Mouse (Mus musculus) lung, postnatal 10 days (tissue): ENCODE results near the gene Lrguk.
A peak's percentile ranks its signal among the peaks of the same experiment; 100 is the strongest.

ENCODE experiments used
- DNase-seq: peaks from one replicate; pipeline ENCODE4 v3.0.0; 2021

Lrguk gene

GRCm38 (mm10) chr6:34028933-34029745 lies at the start of gene Lrguk:
Gene Lrguk (plus strand): TSS chr6:34029448.
- peak; percentile 93 for DNase-seq

DNA sequence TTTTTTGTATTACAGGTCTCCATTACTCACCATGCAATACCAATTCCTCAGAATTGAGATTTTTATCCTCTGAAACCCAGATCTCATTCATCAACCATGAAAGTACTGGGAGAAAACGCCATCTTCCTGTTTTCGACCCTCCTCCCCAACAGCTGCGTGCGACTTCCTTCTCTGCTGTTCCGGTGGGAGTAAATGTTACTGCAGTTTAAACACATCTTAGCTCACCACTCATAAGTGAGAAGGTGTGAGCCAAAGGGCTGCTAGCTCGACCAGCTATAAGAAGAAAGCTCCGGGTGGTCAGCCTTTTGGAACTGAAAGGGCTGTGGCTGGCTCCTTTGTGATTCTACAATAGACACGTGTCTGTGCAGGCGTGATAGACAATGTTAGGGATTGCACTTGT lies 46.5 kb upstream of the Lrguk start:
- no peak for DNase-seq

GRCm38 (mm10) chr6:33987132-33987531 lies 42.1 kb upstream of the Lrguk start:
- no peak for DNase-seq

DNA sequence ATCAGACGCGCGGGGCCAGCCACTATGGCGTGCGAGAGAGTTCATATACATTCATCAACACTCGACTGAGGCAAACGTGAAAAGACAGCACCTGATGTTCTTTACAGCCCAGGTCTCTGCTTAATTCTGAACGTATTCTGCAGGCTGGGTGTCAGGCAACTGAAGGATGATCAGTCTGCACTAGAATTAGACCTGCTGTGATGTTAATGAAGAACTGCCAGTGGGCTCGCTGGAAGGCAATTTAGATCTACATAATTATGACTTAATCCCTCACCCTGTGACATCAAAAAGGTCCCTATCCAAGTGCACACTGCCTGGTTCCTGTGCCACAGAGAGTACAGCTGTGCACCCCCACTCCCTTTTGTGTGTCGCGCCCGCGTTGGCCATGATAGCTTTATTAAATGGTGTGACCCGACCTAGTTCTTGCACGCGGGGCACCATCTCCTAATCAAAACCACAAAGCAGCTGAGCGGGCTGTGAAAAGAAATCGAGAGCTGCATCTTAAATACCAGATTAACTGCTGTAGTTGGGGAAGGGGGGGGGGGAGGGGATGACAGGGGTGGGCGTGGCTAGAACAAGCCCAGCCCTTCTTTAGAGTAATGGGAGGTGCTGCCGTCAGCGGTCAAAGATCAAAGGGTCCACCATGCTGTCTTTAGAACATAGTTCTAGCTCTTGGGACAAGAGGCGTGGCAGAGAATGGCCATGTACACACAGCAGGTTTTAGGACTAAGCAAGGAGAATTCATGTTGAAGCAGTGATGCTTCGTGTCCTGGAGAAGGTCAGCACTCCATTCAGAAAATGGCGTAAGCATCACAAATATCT lies 36.8 kb upstream of the Lrguk start:
- DNase-seq = no peak

- DNase-seq = no peak
These were observed 35.4 kb upstream of the Lrguk start for GRCm38 (mm10) chr6:33993842-33994241.

GRCm38 (mm10) chr6:33998590-33998989 lies 30.7 kb upstream of the Lrguk start:
- DNase-seq = no peak

- no peak for DNase-seq
These were observed 29.7 kb upstream of the Lrguk start for GRCm38 (mm10) chr6:33999530-33999929.

GRCm38 (mm10) chr6:34000644-34001043 lies 28.6 kb upstream of the Lrguk start:
- DNase-seq = no peak

GRCm38 (mm10) chr6:34003033-34003432 lies 26.2 kb upstream of the Lrguk start:
- no peak for DNase-seq

- DNase-seq = no peak
These were observed 15.8 kb upstream of the Lrguk start for GRCm38 (mm10) chr6:34013469-34013868.

DNA sequence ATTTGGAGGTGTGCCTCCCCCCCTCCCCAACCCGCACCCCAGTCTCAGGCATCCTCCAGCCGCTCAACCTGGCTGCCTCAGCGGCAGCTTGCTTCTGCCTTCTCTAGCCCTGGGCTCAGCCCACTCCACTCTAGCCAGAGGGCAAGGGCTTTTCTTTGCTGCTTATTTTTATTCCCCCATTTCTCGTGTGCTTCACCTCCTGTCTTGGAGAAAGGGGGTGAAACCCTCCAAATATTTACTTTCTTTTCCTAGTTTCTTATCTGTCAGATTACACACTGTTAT lies 439 bp downstream of the Lrguk start:
- DNase-seq = no peak

GRCm38 (mm10) chr6:34034096-34034495 lies 4.8 kb downstream of the Lrguk start:
- no peak for DNase-seq

DNA sequence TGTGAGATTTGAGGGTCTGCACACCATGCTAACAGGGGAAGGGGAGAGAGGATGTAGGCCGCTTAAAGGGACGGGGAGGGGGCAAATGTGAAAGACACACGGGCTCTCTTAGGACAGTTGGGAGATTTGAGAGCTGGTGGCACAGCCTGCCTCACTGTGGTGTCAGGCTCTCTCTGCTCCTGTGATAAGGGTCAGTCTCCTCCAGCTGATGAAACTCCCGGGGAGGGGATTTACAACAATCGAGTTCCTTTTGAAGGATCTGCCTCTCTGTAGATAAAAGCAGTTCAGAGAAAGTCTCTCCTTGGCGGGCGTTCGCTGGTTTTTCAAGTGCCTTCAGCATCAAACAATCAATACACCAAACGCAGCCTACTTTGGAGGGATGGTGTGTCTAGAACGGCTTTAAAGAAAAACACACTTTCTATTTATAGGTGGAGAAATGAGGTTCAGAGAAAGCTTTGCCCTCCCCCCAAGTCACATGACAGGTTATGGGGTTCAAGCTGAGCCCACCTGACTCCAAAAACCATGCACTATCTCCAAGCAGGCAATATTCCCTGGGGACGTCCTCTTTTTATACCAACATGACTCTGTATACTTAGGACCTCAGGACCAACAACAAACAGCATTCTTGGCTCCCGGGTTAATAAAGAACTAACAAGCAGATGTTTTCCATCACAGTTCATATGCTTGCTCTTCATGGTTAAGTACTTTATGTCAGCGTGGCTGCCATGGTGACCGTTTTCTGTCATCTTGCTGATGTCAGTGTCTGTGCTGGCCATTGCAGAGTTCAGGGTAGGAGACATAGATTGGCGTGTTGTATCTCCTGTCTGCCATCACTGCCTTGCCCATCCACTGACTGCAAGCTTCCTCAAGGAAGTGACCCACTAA lies 5.6 kb downstream of the Lrguk start:
- DNase-seq = peak; percentile 58

GRCm38 (mm10) chr6:34040624-34041235 lies 11.5 kb downstream of the Lrguk start:
- peak; percentile 82 for DNase-seq

DNA sequence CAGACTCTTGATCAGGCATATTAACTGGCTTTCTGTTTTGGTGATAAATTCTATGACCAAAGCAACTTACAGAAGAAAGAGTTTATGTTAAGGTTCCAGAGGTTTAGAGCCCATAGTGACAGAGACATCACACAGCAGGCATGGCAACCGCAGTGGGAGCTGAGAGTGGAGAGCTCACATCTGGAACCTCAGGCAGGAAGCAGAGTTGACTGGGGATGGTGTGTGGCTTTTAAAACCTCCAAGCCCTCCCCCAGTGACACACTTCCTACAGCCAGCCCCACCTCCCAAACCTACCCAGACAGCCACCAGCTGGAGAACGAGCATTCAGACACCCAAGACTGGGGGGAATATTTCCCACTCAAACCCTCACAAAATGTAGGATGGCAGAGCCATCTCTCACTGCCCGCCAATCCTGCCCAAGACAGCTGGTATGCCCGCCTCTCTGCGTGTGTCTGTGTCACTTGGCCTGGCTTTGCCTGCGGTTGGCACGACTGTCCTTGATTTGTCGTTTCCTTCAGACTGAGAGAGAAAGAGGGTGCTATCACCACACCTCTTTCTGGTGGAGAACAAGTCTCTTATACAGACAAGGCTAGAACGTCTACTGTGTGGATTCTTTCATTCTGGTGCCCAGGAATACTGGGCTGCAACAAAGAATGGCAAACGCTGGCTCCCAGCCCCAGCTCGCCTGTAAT lies 12.5 kb downstream of the Lrguk start:
- DNase-seq = peak; percentile 42

DNA sequence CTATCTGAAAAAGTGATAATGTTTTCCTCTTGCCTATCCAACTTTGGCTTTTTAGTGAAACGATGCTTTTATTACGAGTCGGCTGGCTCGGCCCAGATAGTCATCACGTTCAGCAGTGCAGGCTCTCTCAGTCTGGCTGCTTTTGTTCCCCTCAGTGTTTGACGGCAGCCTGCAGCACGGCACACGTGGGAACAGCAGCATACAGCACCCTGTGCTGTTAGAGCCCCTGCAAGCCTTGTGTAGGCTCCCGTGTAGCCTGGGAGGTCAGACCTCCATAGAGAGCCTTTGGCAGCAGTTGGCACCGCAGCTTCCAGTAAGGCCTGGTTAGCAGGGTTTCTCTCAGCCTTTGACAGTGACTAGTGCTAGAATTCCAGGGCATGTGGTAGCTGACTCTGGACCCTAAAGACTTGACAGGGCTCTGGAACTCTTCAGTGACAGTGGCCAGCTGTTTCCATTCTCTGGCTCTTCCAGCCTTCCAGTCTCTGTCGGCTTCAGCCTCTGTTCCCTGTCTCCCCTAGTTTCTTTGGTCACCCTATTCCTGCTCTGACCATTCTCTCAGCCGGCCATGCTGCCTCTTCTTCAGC lies 15.1 kb downstream of the Lrguk start:
- DNase-seq = peak; percentile 64

DNA sequence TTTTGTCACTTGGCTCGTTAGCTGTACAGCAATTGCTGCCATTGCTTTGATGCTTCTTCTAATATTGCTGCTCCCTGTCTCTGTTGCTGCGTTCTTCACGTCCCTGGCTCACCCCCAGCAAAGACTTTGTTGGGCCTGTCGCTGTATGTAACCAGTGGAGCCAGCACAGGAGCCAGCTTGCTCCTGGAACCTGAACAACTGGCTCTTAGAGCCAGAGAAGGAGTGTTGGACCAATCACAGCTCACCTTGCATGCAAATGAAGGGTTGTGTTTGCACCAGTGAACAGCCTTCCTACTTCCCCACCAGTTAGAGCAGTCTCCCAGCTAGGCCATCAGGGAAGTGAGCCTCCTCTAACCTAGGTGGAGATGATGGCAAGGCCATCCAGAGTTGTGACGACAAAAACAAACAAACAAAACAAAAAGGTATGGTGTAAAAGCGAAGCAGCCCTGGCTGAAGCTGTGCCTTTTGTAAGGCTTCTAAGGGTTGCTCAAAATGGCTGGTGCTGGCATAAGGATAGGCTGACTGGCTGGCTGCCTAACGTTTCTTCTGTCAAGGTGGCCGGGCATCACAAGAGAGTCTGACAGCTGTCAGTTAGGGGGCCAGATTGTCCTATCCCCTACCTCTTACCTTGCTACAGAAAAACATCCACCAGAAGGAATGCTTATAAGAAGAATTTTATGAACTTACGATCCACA lies 15.7 kb downstream of the Lrguk start:
- DNase-seq = no peak

- no peak for DNase-seq
These were observed 17.4 kb downstream of the Lrguk start for GRCm38 (mm10) chr6:34046551-34047186.

DNA sequence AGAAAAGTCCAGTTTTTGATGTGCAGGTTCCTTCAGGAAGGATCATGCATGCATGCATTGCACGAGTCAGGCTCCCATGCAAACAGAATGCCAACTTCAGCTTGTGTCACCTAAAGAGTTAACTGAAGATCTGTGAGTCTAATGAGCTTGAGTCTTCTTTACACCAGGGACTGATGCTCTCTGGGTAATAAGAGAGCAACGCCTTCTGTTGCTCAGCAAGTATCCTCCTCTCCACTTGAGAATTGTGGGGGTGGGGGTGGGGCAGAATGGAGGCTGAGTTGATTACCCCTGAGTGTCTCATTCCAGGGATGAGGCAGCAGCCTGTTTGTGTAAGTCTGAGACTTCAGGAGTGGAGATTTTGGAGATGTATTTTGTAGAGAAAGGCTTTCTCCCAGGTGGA lies 20.2 kb downstream of the Lrguk start:
- DNase-seq = no peak

DNA sequence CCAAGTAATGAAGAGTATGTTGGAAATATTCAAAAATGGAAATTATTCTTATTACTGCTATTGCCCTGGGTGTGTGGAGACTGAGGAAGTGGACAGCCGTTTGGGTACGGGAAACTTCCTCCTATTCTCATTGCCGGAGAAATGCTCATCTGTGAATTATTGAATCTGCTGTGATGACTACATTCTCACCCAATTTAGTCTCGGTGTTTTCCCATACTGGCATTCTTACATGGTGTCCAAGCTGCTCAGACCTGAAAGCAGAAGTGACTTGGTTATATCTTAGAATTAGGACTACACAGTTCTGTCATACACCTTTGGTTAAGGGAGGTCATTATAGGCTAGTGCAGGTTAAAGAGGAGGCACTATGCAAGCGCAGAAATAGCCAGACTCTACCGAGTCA lies 30.5 kb downstream of the Lrguk start:
- no peak for DNase-seq

GRCm38 (mm10) chr6:34066790-34067189 lies 37.5 kb downstream of the Lrguk start:
- DNase-seq = no peak
